1 mouse cellular context compared by ENCODE assay signal in the genomic region with DNA sequence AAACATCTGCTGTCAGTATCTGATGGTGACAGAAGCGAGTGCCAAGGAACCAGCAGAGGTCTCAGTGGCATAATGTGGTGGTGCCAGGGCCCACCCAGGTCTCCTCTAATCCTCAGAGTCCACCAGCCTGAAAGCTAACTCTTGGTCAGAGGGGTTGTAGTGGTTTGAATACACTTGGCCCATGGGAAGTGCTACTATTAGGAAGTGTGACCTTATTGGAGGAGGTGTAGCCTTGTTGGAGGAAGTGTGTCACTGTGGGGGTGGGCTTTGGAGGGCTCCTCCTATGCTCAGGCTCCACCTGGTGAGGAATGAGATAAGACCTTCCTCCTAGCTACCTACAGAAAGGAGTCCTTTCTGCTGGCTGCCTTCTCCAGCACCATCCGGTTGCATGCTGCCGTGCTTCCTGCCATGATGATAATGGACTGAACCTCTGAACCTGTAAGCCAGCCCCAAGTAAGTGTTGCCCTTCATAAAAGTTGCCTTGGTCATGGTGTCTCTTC.
TF ChIP-seq lines count a peak whose summit lies in the region.

No protein-coding gene starts in this region.

TF ChIP-seq in CH12.LX, 34 proteins besides CTCF, POLR2A, EP300 and RAD21 (continued from another document):
- TF ChIP-seq HCFC1 (IDR thresholded peaks at IDR 0.05; ENCODE audit: low read depth, low read length) = peak; percentile 63
- no peak for TF ChIP-seq CHD1 (IDR thresholded peaks at IDR 0.05; ENCODE audit: low read depth, low read length)
- TF ChIP-seq BHLHE40 (IDR thresholded peaks at IDR 0.05; ENCODE audit: low read depth, low read length) = no peak
- TF ChIP-seq ZC3H11A (IDR thresholded peaks at IDR 0.05; ENCODE audit: low read depth, low read length) = no peak
- no peak for TF ChIP-seq MEF2A (IDR thresholded peaks at IDR 0.05; ENCODE audit: borderline replicate concordance, low read depth, low read length)
- no peak for TF ChIP-seq MAX (IDR thresholded peaks at IDR 0.05; ENCODE audit: low read length)
- no peak for TF ChIP-seq RCOR1 (conservative IDR thresholded peaks at IDR 0.05; ENCODE audit: low read depth, low read length)
- TF ChIP-seq USF1 (IDR thresholded peaks at IDR 0.05; ENCODE audit: low read depth, low read length) = no peak
- TF ChIP-seq ZNF384 (IDR thresholded peaks at IDR 0.05; ENCODE audit: low read depth, low read length) = no peak
- no peak for TF ChIP-seq IRF4 (IDR thresholded peaks at IDR 0.05; ENCODE audit: low read depth, low read length)
- TF ChIP-seq SIN3A (IDR thresholded peaks at IDR 0.05; ENCODE audit: low read length) = no peak
- TF ChIP-seq ZKSCAN1 (IDR thresholded peaks at IDR 0.05; ENCODE audit: borderline replicate concordance, low read depth, low read length) = no peak
- no peak for TF ChIP-seq ETS1 (conservative IDR thresholded peaks at IDR 0.05; ENCODE audit: low read depth, low read length)
- TF ChIP-seq NELFE (IDR thresholded peaks at IDR 0.05; ENCODE audit: low read depth, low read length) = 0 out of 2 replicates have a peak, but pooled peaks have one; percentile 31
- TF ChIP-seq SMC3 (IDR thresholded peaks at IDR 0.05; ENCODE audit: low read depth, low read length) = no peak
- no peak for TF ChIP-seq POLR2AphosphoS2 (IDR thresholded peaks at IDR 0.05; ENCODE audit: low read depth, low read length)
